Mouse (Mus musculus) G1E (cell line): ENCODE data around the gene Phactr4. TPM values are rescaled to one million over a fixed set of nuclear protein-coding genes. Genes with fewer than 3 reads are reported as not detected.

Experiments
- ATAC-seq: 2 replicates; pipeline ENCODE4 v1.8.0; 2016; ENCODE audit warnings: mild to moderate bottlenecking; ENCODE audit not compliant: insufficient number of reproducible peaks, poor library complexity, low FRiP score, severe bottlenecking; ENCODE audit errors: extremely low read depth
- DNase-seq: peaks from one replicate; pipeline ENCODE4 v3.0.0; 2012; ENCODE audit warnings: low spot score
- H3K27me3 ChIP-seq: 2 replicates; pipeline ENCODE4 v1.6.1; 2012; ENCODE audit warnings: mild to moderate bottlenecking, low read length, inconsistent platforms; ENCODE audit not compliant: insufficient read depth
- H3K36me3 ChIP-seq: replicated peaks from 2 replicates; pipeline ENCODE3; 2012; ENCODE audit warnings: mild to moderate bottlenecking, inconsistent platforms
- H3K4me1 ChIP-seq: 2 replicates; pipeline ENCODE4 v1.6.1; 2012; ENCODE audit warnings: low read depth, low read length, inconsistent platforms, mixed read lengths; ENCODE audit not compliant: insufficient read depth
- H3K4me3 ChIP-seq: 2 replicates; pipeline ENCODE4 v1.5.1; 2012; ENCODE audit warnings: low read depth, mild to moderate bottlenecking, inconsistent platforms, low read length, moderate library complexity, mixed read lengths
- H3K9me3 ChIP-seq: replicated peaks from 2 replicates; pipeline ENCODE4 v1.6.1; 2012; ENCODE audit warnings: inconsistent platforms
- CTCF ChIP-seq: IDR thresholded peaks from 2 replicates; pipeline ENCODE4 v1.5.1; 2012; ENCODE audit warnings: low read depth, low read length, inconsistent platforms, mixed read lengths
- GATA1 ChIP-seq: IDR thresholded peaks from 2 replicates; pipeline ENCODE4 v1.6.1; 2012; ENCODE audit warnings: borderline replicate concordance, low read length, inconsistent platforms, mixed read lengths
- GATA2 ChIP-seq: IDR thresholded peaks from 2 replicates; pipeline ENCODE4 v1.6.1; 2012; ENCODE audit warnings: low read depth, low read length, inconsistent platforms, borderline replicate concordance
- POLR2AphosphoS5 ChIP-seq: IDR thresholded peaks from 2 replicates; pipeline ENCODE4 v1.6.1; 2012; ENCODE audit warnings: low read depth, low read length, inconsistent platforms; ENCODE audit not compliant: insufficient replicate concordance
- TAL1 ChIP-seq: conservative IDR thresholded peaks from 2 replicates; pipeline ENCODE4 v1.6.1; 2012; ENCODE audit warnings: low read depth, low read length, inconsistent platforms, mixed read lengths
- polyA plus RNA-seq: library from polyadenylated mRNA; stranded (reverse); fragments of >175 nt; gene quantifications from 2 replicates; pipeline ENCODE4 v1.2.3, GENCODE M21; 2012
- total RNA-seq, 2 experiments: library from RNA; stranded (forward) in 1 of 2; stranded (reverse) in 1 of 2; fragments of 200-1000 nt in 1 of 2; fragments of >200 nt in 1 of 2; fragmentation: Nextera tagmentation in 1 of 2; gene quantifications; 2 replicates each; pipeline ENCODE4 v1.2.3; 2014 to 2017

Gene Phactr4
- total and polyA plus RNA-seq, 3 experiments = 7.7 to 72.5 (median 15.2) TPM

DNA sequence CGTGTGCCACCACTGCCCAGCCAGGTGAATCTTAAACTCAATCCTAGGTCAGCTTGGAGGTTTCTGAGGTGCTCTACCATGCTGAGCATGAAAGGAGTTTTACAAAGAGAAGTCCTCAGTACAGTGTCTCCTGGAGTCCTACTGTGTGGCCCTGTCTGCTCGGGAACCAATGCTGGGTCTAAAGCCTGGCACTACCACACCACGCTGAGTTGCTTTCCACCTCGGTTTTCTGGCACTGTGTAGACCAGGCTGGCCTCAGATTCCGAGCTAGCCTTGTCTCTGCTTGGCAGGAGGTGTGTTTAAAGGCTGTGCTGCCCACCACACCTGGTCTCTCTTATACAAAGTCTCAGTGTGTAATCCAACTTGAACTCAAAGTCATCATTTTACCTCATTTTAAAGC is 109.7 kb downstream of the Phactr4 start:
- no peak overlapping the region for H3K4me3 ChIP-seq
- no peaks in the 10 kb centered on the region for H3K9me3 ChIP-seq
- TF ChIP-seq GATA2 = no peak
- TF ChIP-seq CTCF = no peak
- no peak for TF ChIP-seq GATA1
- TF ChIP-seq POLR2AphosphoS5 = no peak
- no peak for TF ChIP-seq TAL1
- H3K4me1 ChIP-seq = peaks cover 15% of the 10 kb centered on the region
- H3K27me3 ChIP-seq = no peaks in the 10 kb centered on the region
- ATAC-seq (no peak), DNase-seq (no peak)
- H3K36me3 ChIP-seq = peaks cover 70% of the 10 kb centered on the region

DNA sequence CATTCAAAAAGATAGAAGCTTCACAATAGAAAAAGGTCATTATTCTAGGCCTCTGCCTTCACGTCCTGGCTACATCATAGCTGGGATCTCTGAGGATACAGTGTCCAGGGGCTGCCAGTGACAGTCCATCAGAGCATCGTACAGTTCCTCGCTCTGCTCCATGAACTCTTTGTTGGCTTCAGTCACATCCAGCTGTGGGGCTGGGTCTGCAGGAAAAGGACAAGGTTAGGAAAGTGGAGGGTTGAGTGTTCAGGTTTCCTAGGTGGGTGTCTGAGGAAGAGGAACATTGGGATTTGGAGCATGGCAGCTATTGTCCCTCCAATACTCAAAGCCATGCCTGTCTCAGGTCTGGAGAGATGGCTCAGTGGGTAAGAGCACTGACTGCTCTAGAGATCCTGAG is 110.5 kb downstream of the Phactr4 start:
- no peak for DNase-seq
- TF ChIP-seq POLR2AphosphoS5 = peak; percentile 69; the same call in 1 of the 2 replicates
- TF ChIP-seq TAL1 = no peak
- H3K9me3 ChIP-seq = no peaks in the 10 kb centered on the region
- peaks cover 64% of the 10 kb centered on the region for H3K36me3 ChIP-seq
- H3K27me3 ChIP-seq = no peaks in the 10 kb centered on the region
- H3K4me3 ChIP-seq = no peak overlapping the region
- ATAC-seq = no peak
- peaks cover 15% of the 10 kb centered on the region for H3K4me1 ChIP-seq

DNA sequence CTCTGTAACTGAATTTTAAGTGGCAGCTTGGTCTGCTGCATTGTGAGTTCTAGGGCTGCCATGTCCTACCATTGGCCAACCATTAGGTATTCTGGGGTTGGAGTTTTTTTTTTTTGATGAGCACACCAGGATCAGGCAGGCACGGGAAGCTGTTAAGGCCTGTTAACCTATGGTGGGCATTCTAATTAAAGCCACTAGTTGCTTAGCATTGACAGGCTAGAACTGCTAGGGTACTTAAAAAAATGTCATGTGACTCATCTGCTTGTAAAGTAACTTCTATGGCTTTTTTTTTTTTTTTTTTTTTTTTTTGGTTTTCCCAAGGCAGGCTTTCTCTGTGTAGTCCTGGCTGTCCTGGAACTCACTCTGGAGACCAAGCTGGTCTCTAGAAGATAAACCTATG is 111.1 kb downstream of the Phactr4 start:
- DNase-seq (no peak), ATAC-seq (no peak)
- TF ChIP-seq POLR2AphosphoS5 = no peak
- TF ChIP-seq GATA2 = no peak
- TF ChIP-seq CTCF = no peak
- TF ChIP-seq GATA1 = no peak
- no peak for TF ChIP-seq TAL1
- no peak overlapping the region for H3K4me3 ChIP-seq
- H3K4me1 ChIP-seq = peaks cover 15% of the 10 kb centered on the region
- H3K36me3 ChIP-seq = peaks cover 59% of the 10 kb centered on the region
- no peaks in the 10 kb centered on the region for H3K27me3 ChIP-seq
- no peaks in the 10 kb centered on the region for H3K9me3 ChIP-seq

DNA sequence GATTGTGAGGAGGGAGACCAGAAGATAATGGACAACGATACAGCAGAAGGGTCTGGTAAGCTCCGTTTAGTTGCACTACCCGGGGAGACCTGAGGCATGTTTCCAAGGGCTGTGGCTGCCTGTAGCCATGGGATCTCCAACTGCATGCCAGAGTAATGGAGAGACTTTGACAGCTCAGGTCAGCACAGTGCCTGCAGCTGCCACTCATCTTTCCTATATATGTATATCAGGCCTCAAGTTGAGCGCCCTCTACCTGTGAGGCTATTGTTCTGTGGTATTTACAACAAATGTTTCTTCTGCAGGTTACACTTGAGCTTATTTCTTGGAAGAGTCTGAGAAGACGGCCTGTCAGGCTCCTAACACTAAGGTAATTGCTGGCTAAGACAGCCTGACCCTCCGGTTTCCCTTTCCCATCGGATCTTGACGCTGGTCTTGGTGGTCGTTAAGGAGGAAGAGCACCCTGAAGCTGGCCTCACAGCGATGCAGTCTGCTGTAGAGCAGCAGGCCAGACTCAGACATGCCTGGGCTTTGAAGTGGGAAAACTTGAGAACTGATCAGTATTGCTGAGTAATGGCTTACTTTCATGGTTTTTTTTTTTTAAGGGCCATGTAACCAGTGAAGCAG is 112.3 kb downstream of the Phactr4 start:
- Histone ChIP-seq H3K4me3 (peak overlapping the region; percentile 83), H3K36me3 (peaks cover 50% of the 10 kb centered on the region), H3K4me1 (peaks cover 24% of the 10 kb centered on the region), H3K9me3 (no peaks in the 10 kb centered on the region), H3K27me3 (no peaks in the 10 kb centered on the region)
- 0 out of 2 replicates have a peak, but pooled peaks have one; percentile 41 for TF ChIP-seq CTCF
- TF ChIP-seq GATA1 = no peak
- ATAC-seq = peak; percentile 36; the same call in 1 of the 2 replicates
- DNase-seq = no peak

DNA sequence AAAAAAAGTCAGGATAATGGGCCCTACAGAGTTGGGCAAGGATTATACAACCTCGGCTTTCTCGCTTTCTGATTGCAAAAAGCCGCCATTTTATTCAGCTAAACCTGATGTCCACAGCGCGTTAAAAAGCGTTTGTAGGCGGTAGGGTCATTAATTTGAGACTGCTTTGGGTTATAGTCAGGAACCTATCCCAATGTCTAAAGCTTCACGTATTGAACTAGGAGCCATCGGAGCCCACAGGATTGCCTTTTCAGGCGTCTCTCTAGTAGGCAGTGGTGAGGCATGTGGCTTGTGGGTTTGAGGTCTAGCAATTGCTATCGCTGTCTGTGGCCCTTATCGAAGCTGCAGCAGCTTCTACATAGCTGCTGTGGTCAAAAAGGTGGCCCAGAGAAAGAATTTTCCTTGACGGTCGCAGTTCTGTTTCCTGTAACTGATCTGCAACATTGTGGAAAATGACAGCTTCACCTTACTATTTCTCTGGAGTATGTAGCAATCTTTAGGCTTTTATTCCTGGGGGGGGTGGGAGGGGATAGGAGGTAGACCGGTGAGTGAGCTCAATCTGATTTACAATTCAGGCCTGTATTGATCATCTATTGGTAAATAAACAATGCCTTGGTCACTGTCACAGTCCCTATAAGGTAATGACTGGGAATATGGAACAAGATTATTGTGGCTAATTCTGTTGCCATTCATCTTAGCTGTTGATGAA is 113.0 kb downstream of the Phactr4 start:
- Histone ChIP-seq H3K4me1 (peaks cover 24% of the 10 kb centered on the region), H3K4me3 (peak overlapping the region; percentile 83), H3K27me3 (no peaks in the 10 kb centered on the region), H3K36me3 (peaks cover 47% of the 10 kb centered on the region), H3K9me3 (no peaks in the 10 kb centered on the region)
- DNase-seq (peak; percentile 32), ATAC-seq (no peak)
- TF ChIP-seq TAL1 (peak; percentile 54), GATA1 (no peak)

DNA sequence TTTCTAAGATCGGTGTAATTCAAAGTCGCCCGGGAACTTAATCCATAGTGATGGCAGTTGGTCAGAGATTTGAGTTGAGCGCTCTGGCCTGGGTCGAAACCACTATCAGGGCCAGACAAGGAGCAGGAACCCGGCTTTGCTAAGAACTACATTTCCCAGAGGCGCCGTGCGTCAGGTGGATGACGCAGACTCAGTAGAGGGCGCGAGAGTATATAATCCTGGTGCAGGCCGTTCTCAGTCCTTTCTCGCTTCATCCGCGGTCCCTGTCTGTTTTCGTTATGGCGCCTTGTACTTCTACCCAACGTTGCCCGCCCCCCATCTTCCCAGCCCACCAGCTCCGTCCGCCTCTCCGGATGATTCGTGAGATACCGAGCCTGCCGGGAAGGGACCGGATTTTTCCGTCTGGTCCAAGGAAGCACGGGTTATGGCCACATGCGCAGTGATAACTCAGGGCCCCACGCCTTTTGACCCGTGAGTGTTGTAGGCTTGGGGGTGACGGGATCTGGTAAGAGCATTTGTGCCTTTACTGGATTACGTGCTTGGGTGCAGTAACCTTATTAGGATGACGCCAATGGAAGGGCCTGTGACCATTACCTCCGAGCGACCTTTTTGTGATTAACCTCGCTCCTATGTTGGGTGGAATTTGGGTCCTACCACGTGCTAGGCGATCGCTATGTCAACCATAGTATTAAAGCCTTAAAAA is 113.7 kb downstream of the Phactr4 start:
- Histone ChIP-seq H3K36me3 (peaks cover 40% of the 10 kb centered on the region), H3K4me1 (peaks cover 28% of the 10 kb centered on the region), H3K4me3 (peak overlapping the region; percentile 83), H3K9me3 (no peaks in the 10 kb centered on the region), H3K27me3 (no peaks in the 10 kb centered on the region)
- DNase-seq = peak; percentile 62
- TF ChIP-seq POLR2AphosphoS5 (0 out of 2 replicates have a peak, but pooled peaks have one; percentile 83), GATA1 (no peak)
- peak; percentile 75 for ATAC-seq

DNA sequence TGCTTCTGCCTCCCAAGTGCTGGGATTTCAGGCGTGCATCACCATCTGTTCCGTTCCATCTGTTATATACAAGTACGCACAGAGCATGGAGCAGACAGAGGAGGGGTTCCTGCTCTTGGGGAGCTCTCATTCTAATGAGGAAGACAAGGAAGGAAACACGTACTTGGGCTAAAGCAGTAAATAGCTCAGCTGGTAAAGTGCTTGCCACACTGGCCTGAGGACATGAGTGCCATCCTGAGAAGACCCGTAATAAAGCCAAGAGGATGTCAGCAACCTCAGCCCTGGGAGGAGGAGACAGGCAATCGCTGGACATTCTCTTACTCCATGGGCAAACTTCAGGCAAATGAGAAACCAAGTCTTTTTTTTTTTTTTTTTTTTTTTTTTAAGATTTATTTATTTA is 116.3 kb downstream of the Phactr4 start:
- no peak overlapping the region for H3K4me3 ChIP-seq
- peaks cover 46% of the 10 kb centered on the region for H3K4me1 ChIP-seq
- no peak for TF ChIP-seq TAL1
- no peaks in the 10 kb centered on the region for H3K27me3 ChIP-seq
- no peaks in the 10 kb centered on the region for H3K9me3 ChIP-seq
- DNase-seq (no peak), ATAC-seq (no peak)
- peaks cover 18% of the 10 kb centered on the region for H3K36me3 ChIP-seq

Other genes with a start within 250 kb of the Phactr4 start
- 70.3 and 81.7 TPM in 2 replicates for gene Ythdf2, start 210.2 kb downstream of the Phactr4 start, total RNA-seq (2014; fragmentation: Nextera tagmentation)
- gene Ythdf2, start 210.2 kb downstream of the Phactr4 start, total RNA-seq (2017) = 70.8 and 84.3 TPM in 2 replicates
- gene Ythdf2, start 210.2 kb downstream of the Phactr4 start, polyA plus RNA-seq = 65.2 and 74.7 TPM in 2 replicates
- gene Gmeb1, start 160.9 kb downstream of the Phactr4 start, total RNA-seq (2014; fragmentation: Nextera tagmentation) = 16.8 and 25.4 TPM in 2 replicates
- 16.1 and 16.5 TPM in 2 replicates for gene Gmeb1, start 160.9 kb downstream of the Phactr4 start, total RNA-seq (2017)
- 13.5 and 19.2 TPM in 2 replicates for gene Gmeb1, start 160.9 kb downstream of the Phactr4 start, polyA plus RNA-seq
- gene Taf12, start 148.1 kb downstream of the Phactr4 start, total RNA-seq (2014; fragmentation: Nextera tagmentation) = 52.8 and 64.5 TPM in 2 replicates
- gene Taf12, start 148.1 kb downstream of the Phactr4 start, total RNA-seq (2017) = 48.7 and 63.3 TPM in 2 replicates
- gene Taf12, start 148.1 kb downstream of the Phactr4 start, polyA plus RNA-seq = 15.9 and 16.8 TPM in 2 replicates
- gene Rab42, start 119.1 kb downstream of the Phactr4 start, total RNA-seq (2014; fragmentation: Nextera tagmentation) = 1.4 TPM in 1 of 2 replicates, not detected in the other
- gene Rab42, start 119.1 kb downstream of the Phactr4 start, total RNA-seq (2017) = 0.52 TPM in 1 of 2 replicates, not detected in the other
- gene Rab42, start 119.1 kb downstream of the Phactr4 start, polyA plus RNA-seq = 0.95 and 1.0 TPM in 2 replicates
- gene Trnau1ap, start 93.0 kb downstream of the Phactr4 start, total RNA-seq (2014; fragmentation: Nextera tagmentation) = 21.6 and 22.8 TPM in 2 replicates
- gene Trnau1ap, start 93.0 kb downstream of the Phactr4 start, total RNA-seq (2017) = 40.2 and 49.0 TPM in 2 replicates
- gene Trnau1ap, start 93.0 kb downstream of the Phactr4 start, polyA plus RNA-seq = 29.1 and 37.6 TPM in 2 replicates
- gene Rcc1, start 68.9 kb downstream of the Phactr4 start, total RNA-seq (2014; fragmentation: Nextera tagmentation) = 24.2 and 26.8 TPM in 2 replicates
- gene Rcc1, start 68.9 kb downstream of the Phactr4 start, total RNA-seq (2017) = 38.6 and 39.2 TPM in 2 replicates
- 70.0 and 86.0 TPM in 2 replicates for gene Rcc1, start 68.9 kb downstream of the Phactr4 start, polyA plus RNA-seq
- 20.5 and 21.2 TPM in 2 replicates for gene Med18, start 41.4 kb upstream of the Phactr4 start, total RNA-seq (2014; fragmentation: Nextera tagmentation)
- 20.9 and 22.2 TPM in 2 replicates for gene Med18, start 41.4 kb upstream of the Phactr4 start, total RNA-seq (2017)
- 7.8 and 8.1 TPM in 2 replicates for gene Med18, start 41.4 kb upstream of the Phactr4 start, polyA plus RNA-seq
- 51.6 and 51.8 TPM in 2 replicates for gene Sesn2, start 88.0 kb upstream of the Phactr4 start, total RNA-seq (2014; fragmentation: Nextera tagmentation)
- 7.5 and 8.4 TPM in 2 replicates for gene Sesn2, start 88.0 kb upstream of the Phactr4 start, total RNA-seq (2017)
- 38.4 and 41.0 TPM in 2 replicates for gene Sesn2, start 88.0 kb upstream of the Phactr4 start, polyA plus RNA-seq
- 797 and 914 TPM in 2 replicates for gene Atpif1, start 111.2 kb upstream of the Phactr4 start, total RNA-seq (2014; fragmentation: Nextera tagmentation)
- gene Atpif1, start 111.2 kb upstream of the Phactr4 start, total RNA-seq (2017) = 868 and 1,005 TPM in 2 replicates
- gene Atpif1, start 111.2 kb upstream of the Phactr4 start, polyA plus RNA-seq = 155 and 240 TPM in 2 replicates
- 240 and 275 TPM in 2 replicates for gene Dnajc8, start 113.1 kb upstream of the Phactr4 start, total RNA-seq (2014; fragmentation: Nextera tagmentation)
- gene Dnajc8, start 113.1 kb upstream of the Phactr4 start, total RNA-seq (2017) = 329 and 337 TPM in 2 replicates
- gene Dnajc8, start 113.1 kb upstream of the Phactr4 start, polyA plus RNA-seq = 164 and 213 TPM in 2 replicates
- not detected in 2 replicates for gene Ptafr, start 141.6 kb upstream of the Phactr4 start, total RNA-seq (2014; fragmentation: Nextera tagmentation)
- gene Ptafr, start 141.6 kb upstream of the Phactr4 start, total RNA-seq (2017) = 2.0 and 2.1 TPM in 2 replicates
- gene Ptafr, start 141.6 kb upstream of the Phactr4 start, polyA plus RNA-seq = 0.02 and 0.03 TPM in 2 replicates
- gene Eya3, start 216.5 kb upstream of the Phactr4 start, total RNA-seq (2014; fragmentation: Nextera tagmentation) = 82.6 and 101 TPM in 2 replicates
- gene Eya3, start 216.5 kb upstream of the Phactr4 start, total RNA-seq (2017) = 31.0 and 35.0 TPM in 2 replicates
- gene Eya3, start 216.5 kb upstream of the Phactr4 start, polyA plus RNA-seq = 2.2 and 4.3 TPM in 2 replicates